Mouse (Mus musculus): ENCODE measurements at regions not wholly inside any gene's neighbourhood (a gene's known extent, or its start where the extent isn't known, plus 50 kb on each side); places are given as distances from the start of the nearest gene placed in this dataset.
A peak's percentile ranks its signal among the peaks of the same experiment; 100 is the strongest.

- DNase-seq (ENCODE audit: low read depth, low spot score), result no peak
These were observed 276.3 kb upstream of the Rnf32 start for GRCm38 (mm10) chr5:28919296-28920063.

- DNase-seq (ENCODE audit: low read depth, low spot score), result no peak
These were observed 291.3 kb upstream of the Rnf32 start for GRCm38 (mm10) chr5:28904500-28904899.

GRCm38 (mm10) chr5:28903805-28904320, 291.9 kb upstream of the Rnf32 start:
- DNase-seq (ENCODE audit: low read depth, low spot score), result no peak

- no peak for DNase-seq (ENCODE audit: low read depth, low spot score)
These were observed 303.0 kb upstream of the Rnf32 start for GRCm38 (mm10) chr5:28892703-28893249.

GRCm38 (mm10) chr5:28891988-28892387, 303.8 kb upstream of the Rnf32 start:
- no peak for DNase-seq (ENCODE audit: low read depth, low spot score)

- no peak for DNase-seq (ENCODE audit: low read depth, low spot score)
These were observed 310.9 kb upstream of the Rnf32 start for GRCm38 (mm10) chr5:28884746-28885365.

GRCm38 (mm10) chr5:28876199-28876598, 319.6 kb upstream of the Rnf32 start:
- no peak for DNase-seq (ENCODE audit: low read depth, low spot score)

GRCm38 (mm10) chr5:28873600-28874265, 322.1 kb upstream of the Rnf32 start:
- DNase-seq (ENCODE audit: low read depth, low spot score), result no peak

- peak; percentile 94 for DNase-seq (ENCODE audit: low read depth, low spot score)
These were observed 336.0 kb upstream of the Rnf32 start for GRCm38 (mm10) chr5:28859604-28860371.

- DNase-seq (ENCODE audit: low read depth, low spot score), result no peak
These were observed 357.5 kb upstream of the Rnf32 start for GRCm38 (mm10) chr5:28838141-28838925.

- peak; percentile 65 for DNase-seq (ENCODE audit: low read depth, low spot score)
These were observed 352.0 kb upstream of the Shh start for GRCm38 (mm10) chr5:28819091-28819490.

GRCm38 (mm10) chr5:28807950-28808349, 340.9 kb upstream of the Shh start:
- DNase-seq (ENCODE audit: low read depth, low spot score), result no peak

GRCm38 (mm10) chr5:28799464-28799863, 332.4 kb upstream of the Shh start:
- no peak for DNase-seq (ENCODE audit: low read depth, low spot score)

- DNase-seq (ENCODE audit: low read depth, low spot score), result no peak
These were observed 331.3 kb upstream of the Shh start for GRCm38 (mm10) chr5:28798361-28798760.

- no peak for DNase-seq (ENCODE audit: low read depth, low spot score)
These were observed 328.2 kb upstream of the Shh start for GRCm38 (mm10) chr5:28795130-28795758.

- no peak for DNase-seq (ENCODE audit: low read depth, low spot score)
These were observed 326.7 kb upstream of the Shh start for GRCm38 (mm10) chr5:28793781-28794180.

- DNase-seq (ENCODE audit: low read depth, low spot score), result no peak
These were observed 318.4 kb upstream of the Shh start for GRCm38 (mm10) chr5:28785347-28786060.

GRCm38 (mm10) chr5:28784339-28784966, 317.4 kb upstream of the Shh start:
- no peak for DNase-seq (ENCODE audit: low read depth, low spot score)
